Mouse (Mus musculus) G1E (cell line): ENCODE measurements around the gene Slc22a23. TPM values are rescaled to one million over a fixed set of nuclear protein-coding genes. Genes with fewer than 3 reads are reported as not detected.

Experiments used
- ATAC-seq: 2 replicates; pipeline ENCODE4 v1.8.0; 2016; ENCODE audit warnings: mild to moderate bottlenecking; ENCODE audit not compliant: insufficient number of reproducible peaks, poor library complexity, low FRiP score, severe bottlenecking; ENCODE audit errors: extremely low read depth
- DNase-seq: peaks from one replicate; pipeline ENCODE4 v3.0.0; 2012; ENCODE audit warnings: low spot score
- H3K27me3 ChIP-seq: 2 replicates; pipeline ENCODE4 v1.6.1; 2012; ENCODE audit warnings: mild to moderate bottlenecking, low read length, inconsistent platforms; ENCODE audit not compliant: insufficient read depth
- H3K36me3 ChIP-seq: replicated peaks from 2 replicates; pipeline ENCODE3; 2012; ENCODE audit warnings: mild to moderate bottlenecking, inconsistent platforms
- H3K4me1 ChIP-seq: 2 replicates; pipeline ENCODE4 v1.6.1; 2012; ENCODE audit warnings: low read depth, low read length, inconsistent platforms, mixed read lengths; ENCODE audit not compliant: insufficient read depth
- H3K4me3 ChIP-seq: 2 replicates; pipeline ENCODE4 v1.5.1; 2012; ENCODE audit warnings: low read depth, mild to moderate bottlenecking, inconsistent platforms, low read length, moderate library complexity, mixed read lengths
- H3K9me3 ChIP-seq: replicated peaks from 2 replicates; pipeline ENCODE4 v1.6.1; 2012; ENCODE audit warnings: inconsistent platforms
- CTCF ChIP-seq: IDR thresholded peaks from 2 replicates; pipeline ENCODE4 v1.5.1; 2012; ENCODE audit warnings: low read depth, low read length, inconsistent platforms, mixed read lengths
- GATA1 ChIP-seq: IDR thresholded peaks from 2 replicates; pipeline ENCODE4 v1.6.1; 2012; ENCODE audit warnings: borderline replicate concordance, low read length, inconsistent platforms, mixed read lengths
- GATA2 ChIP-seq: IDR thresholded peaks from 2 replicates; pipeline ENCODE4 v1.6.1; 2012; ENCODE audit warnings: low read depth, low read length, inconsistent platforms, borderline replicate concordance
- POLR2AphosphoS5 ChIP-seq: IDR thresholded peaks from 2 replicates; pipeline ENCODE4 v1.6.1; 2012; ENCODE audit warnings: low read depth, low read length, inconsistent platforms; ENCODE audit not compliant: insufficient replicate concordance
- TAL1 ChIP-seq: conservative IDR thresholded peaks from 2 replicates; pipeline ENCODE4 v1.6.1; 2012; ENCODE audit warnings: low read depth, low read length, inconsistent platforms, mixed read lengths
- polyA plus RNA-seq: library from polyadenylated mRNA; stranded (reverse); fragments of >175 nt; gene quantifications from 2 replicates; pipeline ENCODE4 v1.2.3, GENCODE M21; 2012
- total RNA-seq, 2 experiments: library from RNA; stranded (forward) in 1 of 2; stranded (reverse) in 1 of 2; fragments of 200-1000 nt in 1 of 2; fragments of >200 nt in 1 of 2; fragmentation: Nextera tagmentation in 1 of 2; gene quantifications; 2 replicates each; pipeline ENCODE4 v1.2.3; 2014 to 2017

The Slc22a23 gene
- total and polyA plus RNA-seq, 3 experiments = 18.0 to 68.0 (median 43.8) TPM

- TF ChIP-seq GATA2 = no peak
- TF ChIP-seq POLR2AphosphoS5 = no peak
- no peak for TF ChIP-seq GATA1
- TF ChIP-seq TAL1 = no peak
- no peak for TF ChIP-seq CTCF
These were observed 99.8 kb downstream of the Slc22a23 start for GRCm38 (mm10) chr13:34245216-34245615.

DNA sequence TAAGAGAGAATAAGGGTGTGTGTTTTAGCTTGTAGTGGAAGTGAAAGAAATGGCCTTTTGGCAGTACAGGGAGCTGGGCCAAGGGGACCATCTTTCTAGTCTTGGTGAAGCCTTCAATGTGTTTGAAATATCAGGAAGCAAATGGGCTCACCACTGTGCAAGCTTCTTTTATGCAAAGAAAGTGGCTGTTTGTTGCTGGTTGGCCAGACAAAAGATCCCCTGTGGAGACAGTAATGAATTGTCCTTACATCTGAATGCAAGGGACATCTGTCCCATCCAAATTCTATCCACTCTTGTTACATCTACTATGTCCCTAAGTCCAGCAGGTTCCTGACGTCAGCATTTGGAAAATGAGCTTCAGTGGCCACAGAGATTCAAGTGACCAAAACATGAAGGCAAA is 100.8 kb downstream of the Slc22a23 start:
- Histone ChIP-seq H3K4me1 (no peaks in the 10 kb centered on the region), H3K27me3 (no peaks in the 10 kb centered on the region), H3K36me3 (peaks cover 65% of the 10 kb centered on the region), H3K9me3 (no peaks in the 10 kb centered on the region), H3K4me3 (no peak overlapping the region)
- ATAC-seq (no peak), DNase-seq (no peak)
- TF ChIP-seq GATA1 (no peak), GATA2 (no peak), CTCF (no peak)

More at GRCm38 (mm10) chr13:34245216-34245615, 99.8 kb downstream of the Slc22a23 start:
- no peak for DNase-seq
- Histone ChIP-seq H3K4me3 (no peak overlapping the region), H3K27me3 (no peaks in the 10 kb centered on the region), H3K36me3 (peaks cover 71% of the 10 kb centered on the region), H3K9me3 (no peaks in the 10 kb centered on the region), H3K4me1 (no peaks in the 10 kb centered on the region)
- no peak for ATAC-seq

DNA sequence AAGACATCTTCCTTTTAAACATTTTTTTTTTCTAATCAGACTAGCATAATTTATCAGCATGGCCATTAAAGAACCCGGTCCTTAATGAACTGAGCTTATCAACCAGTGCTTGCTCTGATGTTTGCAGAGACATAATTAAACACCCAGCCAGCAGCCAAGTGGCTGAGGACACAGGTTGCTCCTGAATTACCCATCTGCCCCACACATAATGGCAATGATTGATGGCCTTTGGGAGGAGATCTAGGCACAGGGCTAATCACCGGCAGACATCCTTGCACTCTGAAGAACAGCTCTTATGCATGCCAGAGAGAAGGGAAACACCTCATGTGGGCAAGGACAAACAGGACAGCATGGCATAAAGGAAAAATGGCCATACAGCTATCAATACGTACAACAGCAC is 102.8 kb downstream of the Slc22a23 start:
- ATAC-seq (no peak), DNase-seq (no peak)
- TF ChIP-seq GATA2 (no peak), TAL1 (no peak), CTCF (no peak), POLR2AphosphoS5 (no peak), GATA1 (no peak)
- Histone ChIP-seq H3K36me3 (peaks cover 60% of the 10 kb centered on the region), H3K9me3 (no peaks in the 10 kb centered on the region), H3K4me1 (no peaks in the 10 kb centered on the region), H3K4me3 (no peak overlapping the region), H3K27me3 (no peaks in the 10 kb centered on the region)

DNA sequence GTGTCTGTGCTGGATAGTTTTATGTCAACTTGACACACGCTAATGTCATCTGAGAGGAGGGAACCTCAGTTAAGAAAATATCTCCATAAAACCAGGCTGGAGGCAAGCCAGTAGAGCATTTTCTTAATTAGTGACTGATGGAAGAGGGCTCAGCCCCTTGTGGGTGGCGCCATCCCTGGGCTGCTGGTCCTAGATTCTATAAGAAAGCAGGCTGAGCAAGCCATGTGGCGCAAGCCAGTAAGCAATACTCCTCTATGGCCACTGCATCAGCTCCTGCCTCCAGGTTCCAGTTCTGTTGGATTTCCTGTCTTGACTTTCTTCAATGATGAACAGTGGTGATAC is 104.9 kb downstream of the Slc22a23 start:
- TF ChIP-seq CTCF = no peak
- no peak for TF ChIP-seq POLR2AphosphoS5
- no peak for TF ChIP-seq GATA1
- TF ChIP-seq GATA2 = no peak
- no peak for TF ChIP-seq TAL1
- Histone ChIP-seq H3K9me3 (no peaks in the 10 kb centered on the region), H3K4me1 (no peaks in the 10 kb centered on the region), H3K27me3 (no peaks in the 10 kb centered on the region), H3K4me3 (no peak overlapping the region), H3K36me3 (peaks cover 53% of the 10 kb centered on the region)
- DNase-seq (no peak), ATAC-seq (no peak)

DNA sequence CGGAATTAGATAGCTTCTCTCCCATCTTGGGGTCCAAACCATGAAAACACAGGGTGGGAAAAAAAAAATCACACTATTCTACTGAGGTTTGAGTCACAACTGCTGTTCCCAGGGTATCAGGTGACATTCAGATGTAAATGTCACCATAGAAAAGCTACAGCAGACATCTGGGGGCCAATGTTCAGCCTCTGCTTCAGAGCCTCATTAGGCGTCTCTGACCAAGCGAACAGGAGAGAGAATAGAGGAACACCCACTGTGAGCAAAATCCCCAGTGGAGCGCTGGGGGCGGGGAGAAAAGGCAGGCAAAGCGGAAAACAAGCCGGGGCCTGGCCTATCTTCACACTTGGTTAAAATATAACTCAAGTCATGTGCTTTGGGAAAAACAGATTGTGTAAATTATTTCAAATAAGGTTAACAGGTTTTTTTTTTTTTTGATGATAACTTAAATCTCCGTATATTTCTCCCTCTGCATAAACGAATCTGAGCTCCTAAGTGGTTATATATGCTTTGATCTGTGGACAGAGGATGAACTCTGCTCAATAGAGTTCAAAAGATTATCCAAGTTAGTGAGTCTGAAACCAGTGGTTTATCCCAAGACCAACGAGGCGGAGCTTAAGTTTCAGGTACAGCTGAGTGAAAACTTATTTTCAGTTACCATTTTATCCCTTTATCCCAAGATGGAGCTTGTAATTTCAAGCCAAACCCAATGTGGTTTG is 105.5 kb downstream of the Slc22a23 start:
- Histone ChIP-seq H3K27me3 (no peaks in the 10 kb centered on the region), H3K4me3 (no peak overlapping the region), H3K4me1 (no peaks in the 10 kb centered on the region), H3K36me3 (peaks cover 53% of the 10 kb centered on the region), H3K9me3 (no peaks in the 10 kb centered on the region)
- no peak for TF ChIP-seq GATA1
- no peak for TF ChIP-seq GATA2
- TF ChIP-seq TAL1 = no peak
- no peak for TF ChIP-seq POLR2AphosphoS5
- TF ChIP-seq CTCF = no peak
- DNase-seq (no peak), ATAC-seq (no peak)

GRCm38 (mm10) chr13:34238646-34239290 is 106.2 kb downstream of the Slc22a23 start:
- H3K36me3 ChIP-seq = peaks cover 56% of the 10 kb centered on the region
- DNase-seq = no peak
- no peak for ATAC-seq
- H3K27me3 ChIP-seq = no peaks in the 10 kb centered on the region
- TF ChIP-seq GATA1 (no peak), TAL1 (no peak), POLR2AphosphoS5 (no peak), GATA2 (no peak), CTCF (no peak)
- no peaks in the 10 kb centered on the region for H3K4me1 ChIP-seq
- no peak overlapping the region for H3K4me3 ChIP-seq
- H3K9me3 ChIP-seq = no peaks in the 10 kb centered on the region
